Mouse (Mus musculus): ENCODE results near the gene Cetn2. TPM values are rescaled to one million over a fixed set of nuclear protein-coding genes. Genes with fewer than 3 reads are reported as not detected.

Gene Cetn2
- 73.4 and 79.3 TPM in 2 replicates for polyA plus RNA-seq (2015; fragmentation: Nextera tagmentation; extraction: Ambion mirVana)

GRCm38 (mm10) chrX:72917884-72918681, at the start of gene Cetn2, which contains the start of gene Nsdhl:
TSS of gene Cetn2 (minus strand) at chrX:72918411.
TSS of gene Nsdhl (plus strand) at chrX:72918557.
- H3K36me3 ChIP-seq (ENCODE audit: control insufficient read depth, insufficient read depth, low read length) = no peaks in the 10 kb centered on the region
- peak within 1 kb of the TSS; percentile 70 for H3K4me2 ChIP-seq (ENCODE audit: low read length)
- peak within 1 kb of the TSS; percentile 69 for H3K9ac ChIP-seq (ENCODE audit: low read depth, low read length)
- H3K9me3 ChIP-seq (replicated peaks; ENCODE audit: control insufficient read depth, low read length, poor library complexity, severe bottlenecking) = no peaks in the 10 kb centered on the region
- H3K27me3 ChIP-seq (ENCODE audit: control insufficient read depth, insufficient read depth, low read depth, low read length) = no peaks in the 10 kb centered on the region
- H3K4me1 ChIP-seq (ENCODE audit: control insufficient read depth, insufficient read depth, low read length) = peaks cover 19% of the 10 kb centered on the region
- H3K4me3 ChIP-seq (ENCODE audit: low read depth, low read length) = peak within 1 kb of the TSS; percentile 55
- peak; percentile 99 for ATAC-seq
- 12% methylated on average over 41 of the region's 41 CpGs for WGBS
- peak within 1 kb of the TSS; percentile 80 for H3K27ac ChIP-seq (ENCODE audit: low read length)

- 81% methylated on average over 3 of the region's 3 CpGs for WGBS
- H3K4me2 ChIP-seq (ENCODE audit: low read length) = no peak overlapping the region
- H3K9me3 ChIP-seq (replicated peaks; ENCODE audit: control insufficient read depth, low read length, poor library complexity, severe bottlenecking) = no peaks in the 10 kb centered on the region
- no peak overlapping the region for H3K4me3 ChIP-seq (ENCODE audit: low read depth, low read length)
- ATAC-seq = no peak
- no peak overlapping the region for H3K9ac ChIP-seq (ENCODE audit: low read depth, low read length)
- no peaks in the 10 kb centered on the region for H3K4me1 ChIP-seq (ENCODE audit: control insufficient read depth, insufficient read depth, low read length)
- H3K36me3 ChIP-seq (ENCODE audit: control insufficient read depth, insufficient read depth, low read length) = peaks cover 6% of the 10 kb centered on the region
- H3K27me3 ChIP-seq (ENCODE audit: control insufficient read depth, insufficient read depth, low read depth, low read length) = no peaks in the 10 kb centered on the region
- H3K27ac ChIP-seq (ENCODE audit: low read length) = no peak overlapping the region
Observed at GRCm38 (mm10) chrX:72962743-72963142, 44.5 kb upstream of the Cetn2 start.

- Histone ChIP-seq H3K27me3 (ENCODE audit: control insufficient read depth, insufficient read depth, low read depth, low read length) (no peaks in the 10 kb centered on the region), H3K4me2 (ENCODE audit: low read length) (no peak overlapping the region), H3K4me3 (ENCODE audit: low read depth, low read length) (no peak overlapping the region), H3K9me3 (replicated peaks; ENCODE audit: control insufficient read depth, low read length, poor library complexity, severe bottlenecking) (no peaks in the 10 kb centered on the region), H3K4me1 (ENCODE audit: control insufficient read depth, insufficient read depth, low read length) (no peaks in the 10 kb centered on the region), H3K9ac (ENCODE audit: low read depth, low read length) (no peak overlapping the region), H3K27ac (ENCODE audit: low read length) (no peak overlapping the region), H3K36me3 (ENCODE audit: control insufficient read depth, insufficient read depth, low read length) (peaks cover 6% of the 10 kb centered on the region)
- ATAC-seq = no peak
- 81% methylated on average over 3 of the region's 3 CpGs for WGBS
Observed at GRCm38 (mm10) chrX:72961511-72961910, 43.3 kb upstream of the Cetn2 start.

- Histone ChIP-seq H3K4me2 (ENCODE audit: low read length) (no peak overlapping the region), H3K9me3 (replicated peaks; ENCODE audit: control insufficient read depth, low read length, poor library complexity, severe bottlenecking) (no peaks in the 10 kb centered on the region), H3K4me1 (ENCODE audit: control insufficient read depth, insufficient read depth, low read length) (no peaks in the 10 kb centered on the region), H3K4me3 (ENCODE audit: low read depth, low read length) (no peak overlapping the region), H3K36me3 (ENCODE audit: control insufficient read depth, insufficient read depth, low read length) (peaks cover 6% of the 10 kb centered on the region), H3K27me3 (ENCODE audit: control insufficient read depth, insufficient read depth, low read depth, low read length) (no peaks in the 10 kb centered on the region), H3K9ac (ENCODE audit: low read depth, low read length) (no peak overlapping the region), H3K27ac (ENCODE audit: low read length) (no peak overlapping the region)
- WGBS = 84% methylated on average over 4 of the region's 4 CpGs
- no peak for ATAC-seq
Observed at GRCm38 (mm10) chrX:72960431-72960830, 42.2 kb upstream of the Cetn2 start.

GRCm38 (mm10) chrX:72956486-72956885, 38.3 kb upstream of the Cetn2 start:
- H3K9me3 ChIP-seq (replicated peaks; ENCODE audit: control insufficient read depth, low read length, poor library complexity, severe bottlenecking) = no peaks in the 10 kb centered on the region
- no peak overlapping the region for H3K9ac ChIP-seq (ENCODE audit: low read depth, low read length)
- peaks cover 4% of the 10 kb centered on the region; the same call in 1 of the 2 replicates for H3K36me3 ChIP-seq (ENCODE audit: control insufficient read depth, insufficient read depth, low read length)
- 91% methylated on average over 4 of the region's 4 CpGs for WGBS
- ATAC-seq = no peak
- no peak overlapping the region for H3K4me2 ChIP-seq (ENCODE audit: low read length)
- no peaks in the 10 kb centered on the region for H3K27me3 ChIP-seq (ENCODE audit: control insufficient read depth, insufficient read depth, low read depth, low read length)
- no peaks in the 10 kb centered on the region for H3K4me1 ChIP-seq (ENCODE audit: control insufficient read depth, insufficient read depth, low read length)
- H3K4me3 ChIP-seq (ENCODE audit: low read depth, low read length) = no peak overlapping the region
- H3K27ac ChIP-seq (ENCODE audit: low read length) = no peak overlapping the region

- no peak overlapping the region for H3K27ac ChIP-seq (ENCODE audit: low read length)
- no peak overlapping the region for H3K4me2 ChIP-seq (ENCODE audit: low read length)
- H3K9ac ChIP-seq (ENCODE audit: low read depth, low read length) = no peak overlapping the region
- H3K9me3 ChIP-seq (replicated peaks; ENCODE audit: control insufficient read depth, low read length, poor library complexity, severe bottlenecking) = no peaks in the 10 kb centered on the region
- no peaks in the 10 kb centered on the region for H3K27me3 ChIP-seq (ENCODE audit: control insufficient read depth, insufficient read depth, low read depth, low read length)
- 59% methylated on average over 4 of the region's 4 CpGs for WGBS
- peaks cover 4% of the 10 kb centered on the region; the same call in 1 of the 2 replicates for H3K36me3 ChIP-seq (ENCODE audit: control insufficient read depth, insufficient read depth, low read length)
- no peak for ATAC-seq
- H3K4me1 ChIP-seq (ENCODE audit: control insufficient read depth, insufficient read depth, low read length) = no peaks in the 10 kb centered on the region
- H3K4me3 ChIP-seq (ENCODE audit: low read depth, low read length) = no peak overlapping the region
Observed at GRCm38 (mm10) chrX:72953464-72953863, 35.3 kb upstream of the Cetn2 start.

GRCm38 (mm10) chrX:72921391-72921790, 3.2 kb upstream of the Cetn2 start:
- Histone ChIP-seq H3K27ac (ENCODE audit: low read length) (no peak overlapping the region), H3K4me1 (ENCODE audit: control insufficient read depth, insufficient read depth, low read length) (peaks cover 19% of the 10 kb centered on the region), H3K36me3 (ENCODE audit: control insufficient read depth, insufficient read depth, low read length) (no peaks in the 10 kb centered on the region), H3K4me3 (ENCODE audit: low read depth, low read length) (no peak overlapping the region), H3K4me2 (ENCODE audit: low read length) (no peak overlapping the region), H3K9ac (ENCODE audit: low read depth, low read length) (no peak overlapping the region), H3K27me3 (ENCODE audit: control insufficient read depth, insufficient read depth, low read depth, low read length) (no peaks in the 10 kb centered on the region), H3K9me3 (replicated peaks; ENCODE audit: control insufficient read depth, low read length, poor library complexity, severe bottlenecking) (no peaks in the 10 kb centered on the region)
- 85% methylated on average over 2 of the region's 2 CpGs for WGBS
- no peak for ATAC-seq

GRCm38 (mm10) chrX:72918682-72919059, 460 bp upstream of the Cetn2 start:
- Histone ChIP-seq H3K9ac (ENCODE audit: low read depth, low read length) (peak overlapping the region; percentile 69), H3K36me3 (ENCODE audit: control insufficient read depth, insufficient read depth, low read length) (no peaks in the 10 kb centered on the region), H3K27me3 (ENCODE audit: control insufficient read depth, insufficient read depth, low read depth, low read length) (no peaks in the 10 kb centered on the region), H3K4me1 (ENCODE audit: control insufficient read depth, insufficient read depth, low read length) (peaks cover 19% of the 10 kb centered on the region), H3K4me2 (ENCODE audit: low read length) (peak overlapping the region; percentile 70), H3K27ac (ENCODE audit: low read length) (peak overlapping the region; percentile 80), H3K9me3 (replicated peaks; ENCODE audit: control insufficient read depth, low read length, poor library complexity, severe bottlenecking) (no peaks in the 10 kb centered on the region), H3K4me3 (ENCODE audit: low read depth, low read length) (peak overlapping the region; percentile 55)
- 18% methylated on average over 6 of the region's 6 CpGs for WGBS
- no peak for ATAC-seq

- Histone ChIP-seq H3K27me3 (ENCODE audit: control insufficient read depth, insufficient read depth, low read depth, low read length) (no peaks in the 10 kb centered on the region), H3K27ac (ENCODE audit: low read length) (no peak overlapping the region), H3K4me2 (ENCODE audit: low read length) (no peak overlapping the region), H3K4me1 (ENCODE audit: control insufficient read depth, insufficient read depth, low read length) (no peaks in the 10 kb centered on the region), H3K4me3 (ENCODE audit: low read depth, low read length) (no peak overlapping the region), H3K9ac (ENCODE audit: low read depth, low read length) (no peak overlapping the region), H3K9me3 (replicated peaks; ENCODE audit: control insufficient read depth, low read length, poor library complexity, severe bottlenecking) (no peaks in the 10 kb centered on the region), H3K36me3 (ENCODE audit: control insufficient read depth, insufficient read depth, low read length) (no peaks in the 10 kb centered on the region)
- no peak for ATAC-seq
- 80% methylated on average over 1 of the region's 1 CpGs for WGBS
Observed at GRCm38 (mm10) chrX:72911611-72912010, 6.6 kb downstream of the Cetn2 start.

All from midbrain, embryonic 16.5 days (tissue).